Mouse (Mus musculus): Measurements from ENCODE around the gene Dusp13. TPM values are rescaled to one million over a fixed set of nuclear protein-coding genes. Genes with fewer than 3 reads are reported as not detected.

The Dusp13 gene
- polyA plus RNA-seq, 1 experiment from 2014 or later = not detected

GRCm38 (mm10) chr14:21719646-21720383 is 31.2 kb downstream of the Dusp13 start:
- Histone ChIP-seq H3K4me3 (replicated peaks) (no peak overlapping the region), H3K27me3 (peaks cover 14% of the 10 kb centered on the region), H3K9me3 (peaks cover 8% of the 10 kb centered on the region; the same call in 1 of the 2 replicates), H3K36me3 (no peaks in the 10 kb centered on the region), H3K27ac (no peak overlapping the region), H3K9ac (replicated peaks) (no peak overlapping the region), H3K4me2 (replicated peaks) (no peak overlapping the region), H3K4me1 (replicated peaks) (peaks cover 14% of the 10 kb centered on the region)
- whole genome bisulfite sequencing = 54% methylated on average over 17 of the region's 17 CpGs
- no peak for ATAC-seq

- H3K4me1 ChIP-seq (replicated peaks) = peaks cover 2% of the 10 kb centered on the region
- H3K4me3 ChIP-seq (replicated peaks) = no peak within 1 kb of the TSS
- H3K9ac ChIP-seq (replicated peaks) = no peak within 1 kb of the TSS
- no peaks in the 10 kb centered on the region for H3K27me3 ChIP-seq
- WGBS = 81% methylated on average over 5 of the region's 5 CpGs
- no peaks in the 10 kb centered on the region for H3K36me3 ChIP-seq
- no peak for ATAC-seq
- H3K9me3 ChIP-seq = no peaks in the 10 kb centered on the region
- H3K27ac ChIP-seq = no peak within 1 kb of the TSS
- no peak within 1 kb of the TSS for H3K4me2 ChIP-seq (replicated peaks)
Observed at GRCm38 (mm10) chr14:21714486-21714885, 36.5 kb downstream of the Dusp13 start, which contains the start of gene Dupd1. Gene Dupd1 (minus strand): TSS chr14:21714576.

- H3K4me1 ChIP-seq (replicated peaks) = 0 out of 2 replicates have a peak, but pooled peaks cover 8% of the 10 kb centered on the region
- H3K4me3 ChIP-seq (replicated peaks) = no peak overlapping the region
- H3K4me2 ChIP-seq (replicated peaks) = no peak overlapping the region
- no peaks in the 10 kb centered on the region for H3K27me3 ChIP-seq
- H3K27ac ChIP-seq = no peak overlapping the region
- no peak for ATAC-seq
- H3K9me3 ChIP-seq = no peaks in the 10 kb centered on the region
- WGBS = 86% methylated on average over 2 of the region's 2 CpGs
- H3K9ac ChIP-seq (replicated peaks) = no peak overlapping the region
- H3K36me3 ChIP-seq = no peaks in the 10 kb centered on the region
Observed at GRCm38 (mm10) chr14:21711231-21711630, 39.8 kb downstream of the Dusp13 start.

- no peak overlapping the region for H3K4me3 ChIP-seq (replicated peaks)
- H3K4me1 ChIP-seq (replicated peaks) = 0 out of 2 replicates have a peak, but pooled peaks cover 8% of the 10 kb centered on the region
- H3K9ac ChIP-seq (replicated peaks) = no peak overlapping the region
- ATAC-seq = no peak
- no peaks in the 10 kb centered on the region for H3K9me3 ChIP-seq
- 47% methylated on average over 2 of the region's 2 CpGs for WGBS
- no peak overlapping the region for H3K4me2 ChIP-seq (replicated peaks)
- no peaks in the 10 kb centered on the region for H3K27me3 ChIP-seq
- no peak overlapping the region for H3K27ac ChIP-seq
- H3K36me3 ChIP-seq = no peaks in the 10 kb centered on the region
Observed at GRCm38 (mm10) chr14:21709545-21709944, 41.4 kb downstream of the Dusp13 start.

- Histone ChIP-seq H3K36me3 (no peaks in the 10 kb centered on the region), H3K9me3 (no peaks in the 10 kb centered on the region), H3K27ac (peak overlapping the region; percentile 45), H3K9ac (replicated peaks) (no peak overlapping the region), H3K27me3 (no peaks in the 10 kb centered on the region), H3K4me1 (replicated peaks) (0 out of 2 replicates have a peak, but pooled peaks cover 8% of the 10 kb centered on the region), H3K4me3 (replicated peaks) (no peak overlapping the region), H3K4me2 (replicated peaks) (no peak overlapping the region)
- ATAC-seq = peak; percentile 24; the same call in 1 of the 2 replicates
- WGBS = 53% methylated on average over 12 of the region's 12 CpGs
Observed at GRCm38 (mm10) chr14:21706759-21707571, 44.0 kb downstream of the Dusp13 start.

GRCm38 (mm10) chr14:21705462-21705861 is 45.5 kb downstream of the Dusp13 start:
- Histone ChIP-seq H3K9ac (replicated peaks) (no peak overlapping the region), H3K4me1 (replicated peaks) (0 out of 2 replicates have a peak, but pooled peaks cover 8% of the 10 kb centered on the region), H3K4me3 (replicated peaks) (no peak overlapping the region), H3K27me3 (no peaks in the 10 kb centered on the region), H3K9me3 (no peaks in the 10 kb centered on the region), H3K4me2 (replicated peaks) (no peak overlapping the region), H3K36me3 (no peaks in the 10 kb centered on the region), H3K27ac (no peak overlapping the region)
- WGBS = 94% methylated on average over 2 of the region's 2 CpGs
- ATAC-seq = no peak

- WGBS = 85% methylated on average over 5 of the region's 5 CpGs
- Histone ChIP-seq H3K36me3 (no peaks in the 10 kb centered on the region), H3K9me3 (no peaks in the 10 kb centered on the region), H3K4me3 (replicated peaks) (no peak overlapping the region), H3K27me3 (no peaks in the 10 kb centered on the region), H3K9ac (replicated peaks) (no peak overlapping the region), H3K4me1 (replicated peaks) (0 out of 2 replicates have a peak, but pooled peaks cover 8% of the 10 kb centered on the region), H3K4me2 (replicated peaks) (no peak overlapping the region), H3K27ac (no peak overlapping the region)
- no peak for ATAC-seq
Observed at GRCm38 (mm10) chr14:21703255-21703654, 47.7 kb downstream of the Dusp13 start.

GRCm38 (mm10) chr14:21702691-21703090 is 48.3 kb downstream of the Dusp13 start:
- H3K4me3 ChIP-seq (replicated peaks) = no peak overlapping the region
- H3K36me3 ChIP-seq = no peaks in the 10 kb centered on the region
- no peak overlapping the region for H3K4me2 ChIP-seq (replicated peaks)
- no peak overlapping the region for H3K9ac ChIP-seq (replicated peaks)
- no peaks in the 10 kb centered on the region for H3K27me3 ChIP-seq
- no peak overlapping the region for H3K27ac ChIP-seq
- H3K4me1 ChIP-seq (replicated peaks) = 0 out of 2 replicates have a peak, but pooled peaks cover 8% of the 10 kb centered on the region
- no peak for ATAC-seq
- 81% methylated on average over 8 of the region's 8 CpGs for WGBS
- H3K9me3 ChIP-seq = no peaks in the 10 kb centered on the region

- Histone ChIP-seq H3K9me3 (peaks cover 2% of the 10 kb centered on the region), H3K4me3 (replicated peaks) (no peak overlapping the region), H3K9ac (replicated peaks) (no peak overlapping the region), H3K27ac (no peak overlapping the region), H3K4me1 (replicated peaks) (peaks cover 3% of the 10 kb centered on the region; the same call in 1 of the 2 replicates), H3K4me2 (replicated peaks) (no peak overlapping the region), H3K27me3 (no peaks in the 10 kb centered on the region), H3K36me3 (no peaks in the 10 kb centered on the region)
- no peak for ATAC-seq
- 78% methylated on average over 7 of the region's 7 CpGs for WGBS
Observed at GRCm38 (mm10) chr14:21696186-21696830, 54.7 kb downstream of the Dusp13 start.

- H3K4me3 ChIP-seq (replicated peaks) = no peak overlapping the region
- H3K4me2 ChIP-seq (replicated peaks) = no peak overlapping the region
- H3K27me3 ChIP-seq = no peaks in the 10 kb centered on the region
- H3K27ac ChIP-seq = no peak overlapping the region
- no peak for ATAC-seq
- peaks cover 3% of the 10 kb centered on the region; the same call in 1 of the 2 replicates for H3K4me1 ChIP-seq (replicated peaks)
- no peaks in the 10 kb centered on the region for H3K36me3 ChIP-seq
- WGBS = 87% methylated on average over 6 of the region's 6 CpGs
- peaks cover 2% of the 10 kb centered on the region for H3K9me3 ChIP-seq
- no peak overlapping the region for H3K9ac ChIP-seq (replicated peaks)
Observed at GRCm38 (mm10) chr14:21695020-21695419, 56.0 kb downstream of the Dusp13 start.

GRCm38 (mm10) chr14:21691070-21691469 is 59.9 kb downstream of the Dusp13 start:
- Histone ChIP-seq H3K4me3 (replicated peaks) (no peak overlapping the region), H3K9ac (replicated peaks) (no peak overlapping the region), H3K4me1 (replicated peaks) (peaks cover 8% of the 10 kb centered on the region), H3K27ac (no peak overlapping the region), H3K36me3 (no peaks in the 10 kb centered on the region), H3K4me2 (replicated peaks) (no peak overlapping the region), H3K27me3 (peaks cover 21% of the 10 kb centered on the region), H3K9me3 (peaks cover 2% of the 10 kb centered on the region)
- ATAC-seq = no peak
- 92% methylated on average over 3 of the region's 3 CpGs for WGBS
